Mouse (Mus musculus): ENCODE results near the gene Tmem208.

The Tmem208 gene

DNA sequence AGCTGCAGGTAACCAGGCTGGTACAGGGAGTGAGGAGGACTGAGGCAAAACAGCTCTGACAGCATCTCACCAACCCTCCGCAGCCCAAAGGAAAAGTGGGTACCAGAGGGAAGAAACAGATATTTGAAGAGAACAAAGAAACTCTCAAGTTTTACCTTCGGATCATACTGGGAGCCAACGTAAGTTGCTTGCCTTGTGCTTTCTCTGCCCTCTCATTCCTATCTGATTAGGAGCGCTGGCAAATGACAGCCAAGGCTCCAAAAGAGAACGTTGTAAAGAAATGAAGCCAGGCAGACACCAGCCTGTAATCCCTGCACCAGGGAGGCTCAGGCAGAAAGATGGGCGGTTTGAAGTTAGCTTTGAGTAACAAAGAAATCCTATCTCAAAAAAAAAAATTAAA, 814 bp downstream of the Tmem208 start:
- DNase-seq: no peak

DNA sequence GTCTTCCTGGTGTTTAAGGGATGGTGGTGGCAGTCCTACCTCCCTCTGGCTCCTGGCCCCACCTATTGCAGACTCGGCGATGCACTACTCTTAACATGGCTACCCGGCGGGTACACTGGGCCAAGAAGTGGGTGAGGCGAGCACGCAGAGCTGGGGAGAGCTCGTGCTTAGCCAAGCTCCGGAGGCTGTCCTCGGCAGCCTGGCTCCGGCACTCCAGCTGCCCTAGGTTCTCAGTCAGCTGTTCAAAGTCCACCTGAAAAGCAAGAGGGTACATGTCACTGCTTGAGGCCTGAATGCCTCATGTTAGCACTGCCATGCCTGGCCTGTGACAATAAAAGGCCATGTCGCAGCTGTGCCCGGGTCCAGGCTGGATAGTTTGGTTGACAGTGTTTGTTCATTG, 4.2 kb downstream of the Tmem208 start:
- no peak for DNase-seq

DNA sequence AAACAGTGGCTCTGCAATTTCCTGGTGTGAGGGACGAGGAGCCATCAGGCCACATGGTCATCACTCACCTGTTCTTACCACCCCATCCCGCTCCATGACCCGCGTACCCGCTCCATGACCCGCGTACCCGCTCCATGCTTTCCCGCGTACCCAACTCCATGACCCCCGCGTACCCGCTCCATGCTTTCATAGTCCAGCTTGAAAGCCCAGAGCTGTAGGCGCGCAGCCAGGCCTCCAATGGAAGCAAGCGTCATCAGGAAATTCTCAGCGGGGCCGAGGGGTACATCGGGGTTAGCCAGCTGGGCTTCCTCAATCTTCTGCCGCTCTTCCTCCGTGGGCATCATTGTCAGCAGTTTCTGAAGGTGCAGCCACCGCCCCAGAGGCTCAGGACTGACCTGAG, 5.3 kb downstream of the Tmem208 start:
- DNase-seq: peak in 1 of 2 experiments; percentile 27

DNA sequence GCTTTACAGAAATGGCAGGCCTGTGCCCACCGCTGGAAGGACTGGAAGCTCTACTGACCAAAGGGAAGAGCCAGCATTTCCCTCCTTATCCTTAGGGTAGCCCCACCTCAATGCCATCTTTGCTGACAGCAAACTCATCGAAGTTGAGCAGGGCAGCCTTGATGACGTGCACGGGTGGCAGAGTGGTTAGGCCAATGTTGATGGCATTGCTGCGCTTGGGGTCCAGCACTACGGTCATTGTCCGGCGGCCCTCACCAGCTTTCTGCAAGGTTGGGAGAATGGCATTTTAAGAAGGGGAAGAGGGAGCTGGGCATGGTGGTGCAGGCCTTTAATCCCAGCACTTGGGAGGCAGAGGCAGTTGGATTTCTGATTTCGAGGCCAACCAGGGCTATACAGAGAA, 5.8 kb downstream of the Tmem208 start:
- no peak for DNase-seq

DNA sequence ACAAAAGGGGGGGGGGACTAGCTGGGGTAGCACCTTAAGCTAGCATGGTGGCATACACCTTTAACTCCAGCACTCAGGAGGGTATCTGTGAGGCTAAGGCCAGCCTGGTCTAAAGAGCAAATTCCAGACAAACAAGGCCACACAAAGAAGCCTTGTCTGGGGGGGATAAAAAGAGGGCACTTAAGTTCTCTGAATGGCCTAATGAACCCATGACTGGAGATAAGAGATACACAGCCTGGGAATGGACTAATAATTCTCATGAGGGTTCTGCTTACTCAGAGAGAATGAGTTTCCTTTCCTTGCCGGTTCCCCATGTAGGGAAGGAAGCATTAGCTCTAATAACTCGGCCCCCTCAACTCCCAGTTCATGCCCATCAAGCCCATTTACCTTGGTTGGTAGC, 6.4 kb downstream of the Tmem208 start:
- DNase-seq: no peak

DNA sequence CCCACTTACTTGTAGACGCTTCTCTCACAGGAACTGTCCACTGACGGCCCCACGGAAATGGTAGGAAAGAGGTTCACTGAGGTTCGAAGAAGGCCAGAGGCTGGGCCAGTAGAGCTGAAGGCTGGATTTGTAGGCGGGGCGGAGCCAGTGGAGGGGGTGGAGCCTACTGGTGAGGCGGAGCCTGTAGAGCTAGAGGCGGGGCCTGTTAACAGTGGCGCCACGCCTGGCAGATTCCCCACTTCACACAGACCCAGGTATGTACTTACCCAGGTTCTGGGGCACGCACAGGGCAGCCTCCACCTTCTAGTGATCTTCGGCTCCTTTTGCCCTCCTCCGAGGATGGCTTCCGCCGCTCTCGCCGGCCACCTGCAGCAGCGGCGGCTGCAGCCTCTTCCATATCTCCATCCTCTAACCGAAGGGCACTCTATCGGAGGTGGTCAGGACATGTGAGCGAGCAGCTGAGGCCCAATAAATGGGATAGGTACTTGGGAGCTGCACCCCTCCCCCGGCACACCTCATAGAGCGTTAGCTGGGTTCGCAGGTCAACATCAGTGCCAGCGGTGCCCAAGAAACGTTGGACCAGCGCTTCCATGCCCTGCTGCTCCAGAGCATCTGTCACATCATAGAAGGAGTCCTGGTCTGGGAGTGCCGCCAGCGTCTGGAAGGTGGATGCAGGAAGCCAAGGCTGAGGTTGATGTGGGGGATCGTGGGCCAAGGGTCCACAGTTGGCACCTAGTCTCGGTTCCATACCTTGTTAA, 10.4 kb downstream of the Tmem208 start:
- DNase-seq: peak; percentile 40 to 42

DNA sequence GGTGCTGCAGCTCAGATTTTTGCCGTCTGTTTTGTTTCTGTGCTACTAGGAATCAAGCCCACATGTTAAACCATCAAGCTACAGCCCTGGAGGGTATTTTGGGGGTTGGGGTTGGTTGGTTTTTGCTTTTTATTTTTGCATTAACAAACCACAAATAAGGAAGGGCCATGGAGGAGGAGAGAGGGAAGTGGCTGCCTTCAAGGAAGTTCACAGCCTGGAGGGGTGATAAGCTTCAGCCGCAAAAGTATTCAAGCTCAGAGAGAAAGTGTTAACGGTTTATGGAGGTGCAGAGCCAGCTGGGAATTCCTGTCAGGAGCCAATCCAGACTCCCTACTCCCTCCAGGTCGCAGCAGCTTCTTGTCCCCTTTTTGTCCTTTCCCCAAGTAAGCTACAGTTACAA, 12.8 kb downstream of the Tmem208 start:
- DNase-seq: no peak

DNA sequence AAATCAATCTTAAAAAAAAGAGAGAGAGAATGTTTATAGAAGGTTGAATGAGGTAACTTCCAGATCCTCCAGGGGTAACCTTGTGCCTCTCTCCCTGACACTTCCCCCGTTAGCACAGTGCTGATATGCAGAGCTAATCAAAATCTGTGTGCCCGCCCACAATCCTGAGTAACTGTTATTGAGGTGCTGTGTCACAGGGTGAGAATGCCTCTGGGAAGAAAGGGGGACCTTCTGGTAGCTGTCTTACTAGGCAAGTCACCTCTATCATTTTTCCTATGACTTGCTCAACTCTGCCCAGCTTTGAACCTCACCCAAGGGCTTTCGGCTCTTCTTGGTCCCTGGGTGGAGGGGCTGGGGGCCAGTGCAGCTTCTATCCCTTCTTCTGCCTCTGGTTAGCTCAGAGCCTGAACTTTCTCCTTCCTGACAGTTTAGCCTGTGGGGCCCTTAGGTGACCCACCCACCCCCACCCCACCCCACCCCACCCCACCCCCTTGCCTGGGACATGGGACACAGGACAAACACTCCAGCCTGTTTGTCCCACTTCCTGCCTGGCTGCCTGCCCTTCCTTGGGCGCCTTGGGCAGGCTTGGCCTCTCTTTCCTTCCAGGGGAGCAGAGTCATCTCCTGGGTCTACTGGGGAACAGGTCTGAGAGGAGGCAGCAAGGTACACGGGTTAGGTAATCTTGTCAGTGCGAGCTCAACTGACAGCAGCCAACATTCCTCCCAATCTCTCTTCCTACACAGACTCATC, 13.9 kb downstream of the Tmem208 start:
- peak; percentile 82 to 90 for DNase-seq

DNA sequence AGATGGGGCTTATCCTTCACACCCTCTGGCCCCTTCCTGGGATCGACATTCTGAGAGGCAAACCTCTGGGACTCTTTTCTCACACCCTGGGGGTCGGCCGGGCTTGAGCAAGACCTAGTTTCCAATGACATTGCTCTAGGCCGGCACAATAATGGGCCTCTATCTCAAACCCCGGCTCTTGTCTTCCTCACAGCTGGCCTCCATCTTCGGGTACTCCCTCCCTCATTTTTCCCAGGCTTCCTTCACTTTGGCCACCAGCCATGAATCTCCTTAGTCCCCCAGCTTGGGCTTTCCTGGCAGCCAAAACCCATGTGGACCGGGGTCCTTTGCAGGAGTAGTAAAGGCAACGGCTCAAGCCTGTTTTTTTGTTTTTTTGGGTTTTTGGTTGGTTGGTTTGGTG, 15.2 kb downstream of the Tmem208 start:
- DNase-seq: peak; percentile 77 to 94

DNA sequence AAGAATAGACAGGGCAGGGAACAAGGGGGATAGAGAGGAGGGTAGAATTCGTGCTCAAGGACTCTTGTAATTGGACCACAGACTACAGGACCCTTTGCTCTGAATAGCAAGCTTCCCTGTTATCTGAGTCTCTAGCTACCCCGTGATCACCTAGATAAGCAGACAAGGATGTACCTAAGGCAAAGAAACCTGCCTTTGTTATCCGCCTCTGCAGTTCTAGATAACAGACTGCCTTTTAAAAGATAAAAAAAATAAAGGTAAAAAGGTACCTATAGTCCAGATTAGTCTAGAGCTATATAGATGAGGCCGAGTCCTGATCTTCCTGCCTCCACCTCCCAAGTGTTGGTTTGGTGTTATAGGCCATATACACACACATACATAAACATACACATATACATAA, 16.6 kb downstream of the Tmem208 start:
- DNase-seq: no peak

DNA sequence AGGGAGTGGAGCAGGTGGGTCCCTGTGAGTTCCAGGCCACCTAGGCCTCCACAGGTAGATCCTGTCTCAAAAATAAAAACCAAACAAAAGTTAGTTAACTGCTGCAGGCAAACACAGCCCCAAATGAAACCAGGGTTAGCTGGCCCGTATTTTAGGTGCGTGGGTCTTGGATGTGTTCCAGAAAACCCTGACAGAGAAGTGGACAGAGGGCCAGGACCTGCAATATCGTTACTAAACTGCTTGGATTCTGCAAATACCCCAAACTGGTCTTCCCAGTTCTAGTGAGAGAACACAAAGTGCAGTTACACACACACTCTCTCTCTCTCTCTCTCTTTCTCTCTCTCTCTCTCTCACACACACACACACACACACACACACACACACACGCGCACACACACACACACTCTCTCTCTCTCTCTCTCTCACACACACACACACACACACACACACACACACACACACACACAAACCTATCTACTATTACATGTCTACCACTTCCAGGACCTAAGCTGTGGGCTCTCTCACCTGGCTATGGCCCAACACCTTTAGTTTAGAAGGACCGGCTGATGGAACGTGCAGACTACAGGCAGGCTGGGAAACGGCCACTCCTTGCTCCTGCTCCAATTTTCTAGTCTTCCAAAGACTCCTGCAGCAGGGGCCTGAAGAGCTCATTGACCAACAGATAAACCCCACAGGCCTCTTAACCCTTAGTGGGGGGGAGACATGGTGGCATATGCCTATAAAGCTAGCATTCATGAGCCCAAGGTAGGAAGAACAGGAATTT, 17.8 kb downstream of the Tmem208 start:
- DNase-seq: peak; percentile 47 to 50

DNA sequence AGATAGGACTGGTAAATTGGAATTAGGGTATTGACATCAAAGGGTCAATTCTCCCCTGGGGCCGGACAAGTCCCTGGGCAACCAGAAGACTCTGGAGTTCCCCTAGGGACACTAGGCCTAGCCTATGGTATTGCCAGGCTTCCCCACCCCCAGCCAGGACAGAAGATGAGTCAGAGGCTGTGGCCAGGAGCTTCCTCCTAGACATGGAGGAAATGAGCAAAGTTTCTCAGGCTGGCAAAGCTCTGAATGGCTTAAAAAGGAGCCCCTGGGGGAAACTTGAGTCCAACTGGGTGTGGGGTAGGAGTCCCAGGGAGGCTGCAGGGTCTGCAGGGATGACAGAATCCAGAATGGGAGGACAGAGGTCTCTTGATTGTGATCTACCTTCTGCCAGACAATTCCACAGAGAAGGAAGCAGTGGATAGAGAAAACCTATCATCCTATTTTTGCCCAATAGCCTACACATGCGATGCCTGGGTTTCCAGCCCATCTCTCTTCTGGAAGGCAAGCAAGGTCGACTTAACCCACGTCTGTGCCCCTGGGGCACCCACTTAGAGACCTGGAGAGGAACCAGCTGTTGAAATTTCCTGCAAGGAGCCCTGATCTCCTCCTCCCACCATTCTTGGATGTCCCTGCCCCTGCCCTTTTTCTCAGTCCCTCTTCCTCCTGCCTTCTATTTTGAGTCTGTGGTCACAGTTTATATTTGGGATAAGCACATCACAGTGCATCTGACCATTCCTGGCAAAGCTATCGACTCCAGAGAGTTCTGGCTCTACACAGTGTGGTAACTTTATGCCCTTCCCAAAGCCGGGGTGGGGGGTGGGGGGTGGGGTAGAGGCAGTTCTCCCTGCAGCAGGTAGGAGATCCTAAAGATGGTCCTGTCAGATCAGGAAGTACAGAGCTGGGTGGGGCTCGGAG, 19.2 kb downstream of the Tmem208 start:
- peak; percentile 64 to 67 for DNase-seq

DNA sequence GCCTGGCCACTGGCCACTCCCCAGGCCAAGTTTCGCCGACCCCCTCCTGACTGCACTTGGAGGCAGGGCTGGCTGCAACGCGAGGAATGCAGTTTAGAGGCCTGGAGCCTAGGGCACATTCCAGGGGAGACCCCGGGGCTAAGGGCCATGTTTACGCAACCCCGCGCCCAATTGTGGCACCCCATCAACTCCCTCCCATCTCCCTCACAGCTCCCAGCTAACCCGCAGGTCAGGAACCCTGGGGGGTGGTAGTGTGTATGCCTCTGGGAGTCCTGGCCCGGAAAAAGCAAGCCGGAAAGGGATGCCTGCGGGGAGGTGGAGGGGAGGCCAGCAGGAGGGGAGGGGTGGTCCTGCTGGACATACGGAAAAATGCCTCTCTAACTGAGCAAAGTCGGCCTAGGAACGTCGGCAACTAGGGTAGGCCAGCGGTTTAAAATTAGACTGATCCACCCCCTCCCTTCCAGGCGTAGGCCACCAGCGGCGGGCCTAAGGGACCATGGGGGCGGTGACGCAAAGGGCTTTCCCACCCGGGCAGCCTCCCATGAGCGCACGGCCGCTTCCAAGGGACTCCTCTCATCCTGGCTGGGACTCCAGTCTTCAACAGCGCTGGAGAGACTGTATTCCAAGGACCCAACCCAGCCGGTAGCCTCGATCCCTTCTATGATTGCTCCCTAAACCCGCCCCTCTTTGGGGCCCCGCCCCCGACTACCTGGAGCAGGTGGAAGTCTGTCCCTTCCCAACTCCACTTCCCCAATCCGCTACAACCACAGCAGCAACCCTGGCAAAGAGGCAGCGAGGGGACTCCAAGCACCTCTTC, 20.7 kb downstream of the Tmem208 start:
- DNase-seq: peak; percentile 83 to 94

DNA sequence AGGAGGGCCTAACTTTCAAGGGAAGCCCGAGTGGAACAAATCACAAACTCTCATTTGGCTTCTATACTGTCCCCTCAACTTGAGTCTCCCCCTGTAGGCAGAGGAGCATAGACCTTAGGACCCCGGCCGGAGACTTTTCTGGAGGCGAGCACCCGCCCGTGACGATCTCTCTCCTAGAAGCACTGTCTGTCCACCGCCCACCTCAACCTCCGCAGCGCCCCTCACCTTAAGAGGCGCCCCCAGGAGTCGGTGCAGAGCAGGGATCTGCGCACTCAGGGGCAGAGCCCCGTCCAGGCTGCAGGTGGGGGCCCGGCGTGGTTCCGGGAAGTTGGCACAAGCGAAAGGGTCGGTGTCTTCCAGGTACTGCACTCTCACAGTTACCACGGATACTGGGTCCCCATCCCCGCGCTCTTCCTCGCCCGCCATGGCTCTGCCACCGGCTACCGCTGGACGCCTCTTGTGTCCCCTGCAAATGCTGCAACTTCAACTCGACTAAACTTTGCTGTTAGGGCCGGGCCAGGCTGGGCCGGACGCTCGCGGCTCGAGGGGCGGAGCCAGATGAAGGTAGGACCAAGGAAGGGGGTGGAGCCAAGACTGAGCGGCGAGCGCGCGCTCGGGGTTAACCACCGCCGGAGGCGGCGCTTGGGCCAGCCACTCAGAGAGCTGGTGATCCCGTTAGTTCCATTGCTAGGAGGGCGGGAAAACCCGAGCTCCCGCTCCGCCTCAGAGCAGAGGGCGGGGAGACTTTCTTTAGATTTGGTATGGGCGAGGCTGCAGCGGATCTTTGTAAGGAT, 21.5 kb downstream of the Tmem208 start, which contains the start of gene Fhod1:
Gene Fhod1, minus strand, starts transcription at position 526 of the 794 bp plus-strand sequence.
- peak; percentile 98 for DNase-seq

DNA sequence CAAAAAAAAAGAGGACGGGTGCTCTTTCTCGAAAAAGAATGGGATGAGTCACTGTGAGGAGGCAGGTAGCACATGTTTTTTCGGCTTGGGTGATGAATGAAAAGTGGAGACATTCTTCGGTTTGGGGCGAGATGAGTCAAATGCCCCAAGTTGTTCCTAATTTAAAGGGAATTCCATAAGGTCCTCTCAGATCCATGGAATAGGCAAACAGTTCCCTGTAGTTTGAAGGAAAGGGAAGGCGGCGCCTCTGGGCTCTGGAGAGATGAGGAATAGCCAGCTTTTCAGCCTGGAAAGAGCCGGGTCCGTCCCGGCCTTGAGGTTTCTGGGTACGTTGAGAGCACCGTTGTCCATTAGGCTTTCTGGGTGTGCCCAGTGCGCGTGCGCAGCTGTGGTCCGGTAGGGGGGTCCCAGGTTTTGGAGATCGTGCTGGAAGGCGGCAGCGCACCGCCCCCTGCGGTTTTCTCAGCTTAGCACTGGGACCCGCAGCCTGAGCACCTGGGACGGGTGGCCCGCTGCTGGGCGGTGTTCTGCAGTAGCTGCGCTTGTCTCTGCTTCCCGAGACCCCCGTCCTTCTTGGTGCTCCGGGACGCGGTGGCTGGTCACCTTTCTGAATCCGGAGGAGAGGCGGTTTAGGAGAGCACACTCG, 22.4 kb downstream of the Tmem208 start, which contains the start of gene Slc9a5:
Gene Slc9a5, plus strand, starts transcription at position 394 of the 646 bp plus-strand sequence.
- DNase-seq: peak; percentile 72 to 81

DNA sequence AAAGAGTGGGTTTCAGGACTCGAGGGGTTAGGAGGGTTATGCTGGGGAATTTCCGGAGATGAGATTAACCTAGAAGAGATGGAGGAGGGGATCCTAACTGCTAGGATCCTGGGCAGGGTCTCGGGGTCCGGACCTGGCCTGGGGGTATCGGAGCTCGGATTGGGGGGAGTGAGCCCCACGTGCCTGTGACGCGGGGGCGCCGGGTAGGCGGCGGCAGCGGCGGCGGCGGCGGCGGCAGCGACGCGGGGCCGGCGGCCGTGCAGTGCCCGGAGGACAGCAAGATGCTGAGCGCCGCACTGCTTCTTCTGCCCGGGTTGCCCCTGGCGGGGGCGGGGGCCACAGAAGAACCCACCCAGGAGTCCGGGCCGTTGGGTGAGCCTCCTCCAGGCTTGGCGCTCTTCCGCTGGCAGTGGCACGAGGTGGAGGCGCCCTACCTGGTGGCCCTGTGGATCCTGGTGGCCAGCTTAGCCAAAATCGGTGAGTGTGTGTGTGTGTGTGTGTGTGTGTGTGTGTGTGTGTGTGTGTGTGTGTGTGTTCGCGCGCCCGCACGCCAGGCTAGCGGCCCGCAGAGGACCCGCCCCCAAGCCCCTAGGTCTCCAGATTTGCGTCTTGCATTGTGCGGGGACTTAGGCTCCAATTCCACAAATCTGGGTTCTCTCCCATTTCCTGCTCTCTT, 23.1 kb downstream of the Tmem208 start:
- DNase-seq: peak; percentile 42 to 65

DNA sequence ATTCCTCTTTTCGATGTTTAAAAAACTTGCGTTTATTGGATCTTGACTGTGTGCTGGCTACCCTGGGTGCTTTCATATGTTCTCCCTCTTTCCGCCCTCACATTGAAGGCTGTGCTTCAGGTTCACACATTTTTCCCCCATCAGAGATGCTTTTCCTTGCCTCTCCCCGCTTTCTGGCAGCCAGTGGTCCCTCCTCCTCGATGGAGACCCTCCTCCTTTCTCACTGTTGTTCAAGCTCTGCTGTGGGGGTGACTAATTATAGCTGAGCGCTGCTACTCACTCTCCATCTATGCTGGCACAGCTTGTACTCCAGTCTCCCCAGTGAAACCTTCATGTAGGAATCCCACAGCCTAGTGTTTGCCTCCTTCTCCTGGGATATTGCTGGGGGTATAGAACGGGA, 24.0 kb downstream of the Tmem208 start:
- DNase-seq: no peak

DNA sequence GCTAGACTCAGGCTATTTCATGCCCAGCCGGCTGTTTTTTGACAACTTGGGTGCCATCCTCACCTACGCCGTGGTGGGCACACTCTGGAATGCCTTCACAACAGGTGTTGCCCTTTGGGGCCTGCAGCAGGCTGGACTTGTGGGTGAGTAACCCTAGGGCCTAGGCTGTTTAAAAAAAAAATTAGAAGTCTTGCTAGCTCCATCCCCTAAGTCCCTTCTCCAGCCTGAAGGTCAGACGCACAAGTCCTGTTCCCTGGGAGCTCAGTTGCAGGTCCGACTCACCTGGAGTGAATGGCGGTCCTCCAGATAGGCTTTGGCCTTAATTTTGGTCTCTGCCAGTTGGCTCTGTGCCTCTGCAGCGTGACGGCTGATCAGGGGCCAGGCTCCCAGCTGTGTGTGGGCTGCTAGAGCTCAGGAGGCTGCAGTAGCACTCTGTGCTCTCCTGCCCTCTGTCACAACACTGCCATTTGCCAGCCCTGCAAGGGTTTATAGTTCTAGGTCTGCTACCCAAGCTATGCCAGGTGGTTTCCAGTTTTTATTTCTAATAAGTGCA, 27.5 kb downstream of the Tmem208 start:
- DNase-seq: no peak

DNA sequence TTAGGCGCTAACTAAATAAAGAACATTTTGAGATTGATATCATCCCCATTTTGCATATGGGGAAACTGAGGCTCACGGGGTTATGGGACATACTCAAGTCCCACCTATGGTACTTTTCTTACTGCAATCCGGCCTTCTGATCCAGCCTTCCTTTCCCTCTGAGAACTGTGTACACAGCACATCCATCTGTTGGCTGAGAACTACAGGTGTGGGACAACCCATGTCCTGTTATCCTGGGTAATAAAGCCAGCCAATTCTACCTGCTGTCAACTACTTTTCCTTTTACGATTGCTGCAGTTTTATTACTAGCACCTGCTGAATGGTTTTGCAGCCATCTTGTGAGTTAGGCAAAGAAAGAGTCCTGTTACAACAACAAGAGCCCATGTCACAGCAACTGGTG, 28.4 kb downstream of the Tmem208 start:
- DNase-seq: no peak

Measured in lung, postnatal 4 days (tissue).